Mouse (Mus musculus) erythroblast, embryonic 14.5 days (primary cell): ENCODE measurements at regions not wholly inside any gene's neighbourhood (a gene's known extent, or its start where the extent isn't known, plus 50 kb on each side); places are given as distances from the start of the nearest gene placed in this dataset.

Experiments used
- H3K27me3 ChIP-seq: 2 replicates; pipeline ENCODE4 v1.6.1; 2012; ENCODE audit warnings: inconsistent platforms; ENCODE audit not compliant: control insufficient read depth
- H3K36me3 ChIP-seq: 2 replicates; pipeline ENCODE4 v1.6.1; 2012; ENCODE audit warnings: mild to moderate bottlenecking, inconsistent platforms; ENCODE audit not compliant: control insufficient read depth
- H3K4me1 ChIP-seq: 2 replicates; pipeline ENCODE4 v1.6.1; 2012; ENCODE audit warnings: inconsistent platforms; ENCODE audit not compliant: control insufficient read depth
- H3K4me3 ChIP-seq: replicated peaks from 2 replicates; pipeline ENCODE3; 2012; ENCODE audit warnings: moderate library complexity, mild to moderate bottlenecking, inconsistent platforms
- H3K9me3 ChIP-seq: 2 replicates; pipeline ENCODE4 v1.6.1; 2012; ENCODE audit warnings: low read length, inconsistent platforms, mixed read lengths; ENCODE audit not compliant: control insufficient read depth
- GATA1 ChIP-seq: IDR thresholded peaks from 2 replicates; pipeline ENCODE4 v1.6.1; 2012; ENCODE audit warnings: low read length, inconsistent platforms, mixed read lengths
- TAL1 ChIP-seq: IDR thresholded peaks from 3 replicates; pipeline ENCODE4 v1.6.1; 2012; ENCODE audit warnings: low read length, inconsistent platforms, mixed read lengths

DNA sequence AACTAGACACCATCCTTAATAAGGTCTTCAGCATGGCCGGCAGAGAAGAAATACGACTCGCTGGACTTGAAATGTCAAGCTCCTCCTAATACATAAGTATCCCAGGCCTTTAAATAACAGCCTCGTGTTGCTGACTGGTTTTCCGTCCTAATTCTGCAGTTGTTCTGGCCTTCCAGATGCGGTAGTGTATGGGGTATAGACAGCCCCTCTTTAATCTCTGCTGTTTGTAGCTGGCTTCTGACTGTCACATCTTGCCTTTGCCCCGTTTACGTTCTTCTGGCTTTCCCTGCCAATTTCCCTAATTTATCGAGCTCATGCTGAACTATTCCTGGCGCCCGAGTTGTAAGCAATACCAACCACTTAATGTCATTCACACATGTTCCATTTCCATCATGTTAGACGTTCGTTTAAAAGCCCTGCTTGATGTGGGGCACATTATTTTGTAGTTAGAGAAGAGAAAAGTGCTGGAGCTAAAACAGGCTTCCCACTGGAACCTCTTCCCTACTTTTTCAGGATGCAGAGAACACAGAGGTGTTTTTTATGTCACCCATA lies 1042.2 kb downstream of the Adgrl2 start:
- Histone ChIP-seq H3K36me3 (no peaks in the 10 kb centered on the region), H3K4me1 (no peaks in the 10 kb centered on the region), H3K27me3 (no peaks in the 10 kb centered on the region), H3K4me3 (no peak overlapping the region), H3K9me3 (peaks cover 15% of the 10 kb centered on the region)
- TF ChIP-seq TAL1 (no peak), GATA1 (no peak)

DNA sequence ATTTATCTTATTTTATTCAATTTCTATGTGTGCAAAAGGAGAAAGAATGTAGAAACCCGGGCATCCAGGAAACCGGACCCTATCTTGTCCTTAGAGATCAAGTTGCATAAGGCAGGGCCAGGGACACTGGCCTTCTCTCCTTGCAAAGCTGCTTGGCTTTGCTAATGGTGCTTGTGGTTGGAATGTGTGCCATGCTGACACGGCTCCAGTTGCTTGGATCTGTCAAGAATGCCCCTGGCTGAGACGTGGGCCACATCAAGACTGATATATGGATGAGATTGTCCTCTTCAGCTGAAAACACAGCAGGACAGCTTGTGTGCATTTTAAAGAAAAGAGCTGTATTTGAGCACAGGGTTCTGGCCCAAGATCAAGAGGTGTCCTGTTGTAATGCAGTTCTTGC lies 1047.0 kb downstream of the Adgrl2 start:
- TF ChIP-seq GATA1 (no peak), TAL1 (no peak)
- Histone ChIP-seq H3K36me3 (no peaks in the 10 kb centered on the region), H3K9me3 (peaks cover 6% of the 10 kb centered on the region)

GRCm38 (mm10) chr3:147930811-147931251 lies 1059.5 kb downstream of the Adgrl2 start:
- TF ChIP-seq TAL1 (no peak), GATA1 (no peak)
- Histone ChIP-seq H3K9me3 (peaks cover 3% of the 10 kb centered on the region; the same call in 1 of the 2 replicates), H3K4me3 (no peak overlapping the region), H3K36me3 (no peaks in the 10 kb centered on the region), H3K4me1 (no peaks in the 10 kb centered on the region), H3K27me3 (no peaks in the 10 kb centered on the region)

More for the DNA sequence above, 1047.0 kb downstream of the Adgrl2 start:
- Histone ChIP-seq H3K4me3 (no peak overlapping the region), H3K4me1 (no peaks in the 10 kb centered on the region), H3K27me3 (no peaks in the 10 kb centered on the region)

DNA sequence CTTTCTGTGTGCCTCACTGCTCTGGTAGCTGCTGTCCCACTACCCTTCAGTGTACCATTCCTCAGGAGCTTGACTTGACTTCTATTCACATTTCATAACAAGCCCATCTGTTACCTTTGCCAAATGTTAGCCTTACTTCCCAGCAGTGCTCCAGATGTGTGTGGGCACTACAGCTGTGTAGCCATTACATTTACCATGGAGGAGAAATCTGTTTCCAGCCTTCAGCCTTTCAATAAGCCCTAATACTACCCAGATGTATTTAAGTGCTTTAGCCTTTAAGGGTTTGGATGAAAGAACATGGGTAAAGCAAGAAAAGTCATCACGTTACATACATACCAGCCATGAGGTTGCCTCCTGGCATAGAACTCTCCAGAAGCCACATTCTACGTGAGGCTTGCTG lies 1068.0 kb downstream of the Ttll7 start:
- no peak overlapping the region for H3K4me3 ChIP-seq
- H3K9me3 ChIP-seq: peaks cover 18% of the 10 kb centered on the region
- no peaks in the 10 kb centered on the region for H3K36me3 ChIP-seq
- H3K27me3 ChIP-seq: no peaks in the 10 kb centered on the region
- no peaks in the 10 kb centered on the region for H3K4me1 ChIP-seq
- TF ChIP-seq GATA1: no peak
- TF ChIP-seq TAL1: no peak

DNA sequence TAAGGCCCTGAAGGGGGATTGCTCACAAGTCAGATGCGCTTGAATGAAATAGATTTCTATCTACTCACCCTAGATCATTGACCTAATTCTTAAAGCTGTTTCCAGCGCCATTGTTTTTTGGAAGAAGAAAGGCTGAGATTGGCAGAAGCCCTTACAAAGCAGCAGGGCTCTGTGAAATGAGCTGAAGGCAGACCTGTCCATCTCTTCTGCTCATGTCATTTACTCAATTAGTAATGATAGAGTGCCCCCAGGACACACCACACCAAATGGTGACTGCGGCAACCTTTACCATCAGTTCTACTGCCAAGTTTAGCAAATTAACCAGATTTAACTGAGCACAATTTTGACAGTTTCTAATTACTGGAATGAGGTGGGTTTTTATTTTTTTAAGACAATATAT lies 1067.5 kb downstream of the Ttll7 start:
- H3K27me3 ChIP-seq: no peaks in the 10 kb centered on the region
- H3K4me3 ChIP-seq: no peak overlapping the region
- no peak for TF ChIP-seq TAL1
- TF ChIP-seq GATA1: no peak
- H3K9me3 ChIP-seq: peaks cover 16% of the 10 kb centered on the region
- H3K4me1 ChIP-seq: no peaks in the 10 kb centered on the region
- no peaks in the 10 kb centered on the region for H3K36me3 ChIP-seq

- H3K4me3 ChIP-seq: no peak overlapping the region
- TF ChIP-seq GATA1 (no peak), TAL1 (no peak)
- H3K9me3 ChIP-seq: peaks cover 17% of the 10 kb centered on the region
- no peaks in the 10 kb centered on the region for H3K4me1 ChIP-seq
- no peaks in the 10 kb centered on the region for H3K36me3 ChIP-seq
- no peaks in the 10 kb centered on the region for H3K27me3 ChIP-seq
Observed at GRCm38 (mm10) chr3:147919146-147919545, 1067.0 kb downstream of the Ttll7 start.

- Histone ChIP-seq H3K27me3 (no peaks in the 10 kb centered on the region), H3K9me3 (peaks cover 3% of the 10 kb centered on the region; the same call in 1 of the 2 replicates), H3K4me3 (no peak overlapping the region), H3K4me1 (no peaks in the 10 kb centered on the region), H3K36me3 (no peaks in the 10 kb centered on the region)
- no peak for TF ChIP-seq TAL1
- no peak for TF ChIP-seq GATA1
Observed at GRCm38 (mm10) chr3:147896751-147897150, 1044.6 kb downstream of the Ttll7 start.

- no peaks in the 10 kb centered on the region for H3K4me1 ChIP-seq
- H3K27me3 ChIP-seq: no peaks in the 10 kb centered on the region
- H3K9me3 ChIP-seq: peaks cover 6% of the 10 kb centered on the region; the same call in 1 of the 2 replicates
- H3K36me3 ChIP-seq: no peaks in the 10 kb centered on the region
- no peak overlapping the region for H3K4me3 ChIP-seq
- TF ChIP-seq GATA1 (no peak), TAL1 (no peak)
Observed at GRCm38 (mm10) chr3:147891682-147892081, 1039.5 kb downstream of the Ttll7 start.

DNA sequence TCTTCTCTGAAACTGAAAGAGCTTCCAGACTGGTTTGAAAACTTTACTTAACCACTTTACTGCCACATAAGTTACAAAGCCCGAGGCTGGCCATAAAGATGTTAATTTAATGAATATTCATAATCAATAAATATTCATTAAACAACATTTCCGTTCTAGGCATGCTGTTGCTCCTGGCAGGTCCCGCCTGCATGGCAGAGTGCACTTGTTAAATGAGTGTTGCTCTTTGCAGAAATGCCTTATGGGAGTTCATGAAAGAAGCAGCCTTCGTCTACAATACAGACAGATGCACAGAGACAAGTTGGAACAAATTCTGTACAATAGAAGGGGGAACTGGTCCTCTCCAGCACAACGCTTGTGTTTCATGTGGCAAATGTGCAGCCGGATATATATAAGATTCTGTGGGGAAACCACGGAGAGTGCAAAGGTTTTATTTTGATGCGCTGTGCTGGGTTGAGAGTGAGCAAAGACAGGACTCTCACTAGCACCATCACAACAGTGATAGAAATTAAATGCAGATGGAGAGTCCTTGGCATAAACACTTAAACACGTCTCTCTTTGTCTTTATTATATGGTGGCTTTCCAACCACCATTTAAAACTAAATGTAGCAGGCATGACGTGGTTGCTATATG lies 1034.2 kb downstream of the Ttll7 start:
- Histone ChIP-seq H3K4me1 (no peaks in the 10 kb centered on the region), H3K4me3 (no peak overlapping the region), H3K36me3 (no peaks in the 10 kb centered on the region), H3K27me3 (no peaks in the 10 kb centered on the region), H3K9me3 (peaks cover 10% of the 10 kb centered on the region)
- TF ChIP-seq TAL1: no peak
- no peak for TF ChIP-seq GATA1
